14 mouse cellular contexts compared by ENCODE assay signal in genomic region chr5:138552718-138553117, GRCm38 (mm10). TPM values are rescaled to one million over a fixed set of nuclear protein-coding genes. Genes with fewer than 3 reads are reported as not detected.
DNase-seq lines count a peak whose midpoint lies in the region; ATAC-seq and TF ChIP-seq lines count a peak whose summit lies in the region.
"Had no signal": no experiment of that assay in that cellular context is flagged by ENCODE, and none has a peak within 500 bp of the region (broad histone marks: within the 10 kb centered on the region; RNA-seq: fewer than 3 reads in every experiment).

No protein-coding gene starts in this region.

- H3K36me3 ChIP-seq in hindbrain, embryonic 11.5 days (ENCODE audit: control insufficient read depth, insufficient read depth, low read length): no peaks in the 10 kb centered on the region
- no peaks in the 10 kb centered on the region for H3K36me3 ChIP-seq in hindbrain, embryonic 12.5 days
- H3K36me3 ChIP-seq in midbrain, postnatal 0 days (ENCODE audit: insufficient read depth, low read length): no peaks in the 10 kb centered on the region
- H3K36me3 ChIP-seq in midbrain, embryonic 10.5 days: no peaks in the 10 kb centered on the region
- H3K36me3 ChIP-seq: embryonic facial prominence, embryonic 13.5 days; limb, embryonic 12.5 days had no signal

- peak; percentile 49 for TF ChIP-seq CTCF in midbrain, postnatal 0 days (IDR thresholded peaks at IDR 0.05)

- no peak overlapping the region for H3K27ac ChIP-seq in hindbrain, embryonic 11.5 days (ENCODE audit: low read depth, low read length)
- no peak overlapping the region for H3K27ac ChIP-seq in hindbrain, embryonic 12.5 days
- no peak overlapping the region for H3K27ac ChIP-seq in midbrain, postnatal 0 days (ENCODE audit: low read depth, low read length)
- no peak overlapping the region for H3K27ac ChIP-seq in midbrain, embryonic 10.5 days (replicated peaks)
- H3K27ac ChIP-seq: embryonic facial prominence, embryonic 13.5 days; limb, embryonic 12.5 days had no signal

- no peak for ATAC-seq in hindbrain, embryonic 11.5 days (ENCODE audit: low FRiP score)
- ATAC-seq in hindbrain, embryonic 12.5 days (ENCODE audit: low FRiP score): no peak
- ATAC-seq in midbrain, postnatal 0 days (ENCODE audit: low FRiP score): no peak
- ATAC-seq: midbrain, embryonic 16.5 days had no signal

- no peaks in the 10 kb centered on the region for H3K27me3 ChIP-seq in hindbrain, embryonic 11.5 days (ENCODE audit: control insufficient read depth, insufficient read depth, low read length)
- no peaks in the 10 kb centered on the region for H3K27me3 ChIP-seq in hindbrain, embryonic 12.5 days
- H3K27me3 ChIP-seq in midbrain, postnatal 0 days (ENCODE audit: insufficient read depth, low read length): no peaks in the 10 kb centered on the region
- H3K27me3 ChIP-seq in midbrain, embryonic 10.5 days (ENCODE audit: low read depth, poor library complexity, severe bottlenecking): no peaks in the 10 kb centered on the region
- H3K27me3 ChIP-seq: embryonic facial prominence, embryonic 13.5 days; limb, embryonic 12.5 days had no signal

- no peak overlapping the region for H3K4me2 ChIP-seq in hindbrain, embryonic 11.5 days (replicated peaks; ENCODE audit: low read depth, low read length)
- no peak overlapping the region for H3K4me2 ChIP-seq in hindbrain, embryonic 12.5 days (replicated peaks)
- H3K4me2 ChIP-seq in midbrain, postnatal 0 days (ENCODE audit: low read depth, low read length, poor library complexity, severe bottlenecking): no peak overlapping the region
- H3K4me2 ChIP-seq: embryonic facial prominence, embryonic 13.5 days; limb, embryonic 12.5 days had no signal

- no peak overlapping the region for H3K9ac ChIP-seq in hindbrain, embryonic 11.5 days (ENCODE audit: low read depth, low read length)
- H3K9ac ChIP-seq in hindbrain, embryonic 12.5 days: no peak overlapping the region
- H3K9ac ChIP-seq in midbrain, postnatal 0 days (replicated peaks; ENCODE audit: low read length, poor library complexity, severe bottlenecking): no peak overlapping the region
- H3K9ac ChIP-seq: embryonic facial prominence, embryonic 13.5 days; limb, embryonic 12.5 days had no signal

- H3K9me3 ChIP-seq in hindbrain, embryonic 11.5 days (ENCODE audit: control insufficient read depth, low read length): no peaks in the 10 kb centered on the region
- H3K9me3 ChIP-seq in hindbrain, embryonic 12.5 days (replicated peaks): no peaks in the 10 kb centered on the region
- no peaks in the 10 kb centered on the region for H3K9me3 ChIP-seq in midbrain, postnatal 0 days (ENCODE audit: low read length)
- 0 out of 2 replicates have a peak, but pooled peaks cover 4% of the 10 kb centered on the region for H3K9me3 ChIP-seq in midbrain, embryonic 10.5 days (replicated peaks)
- H3K9me3 ChIP-seq: embryonic facial prominence, embryonic 13.5 days; limb, embryonic 12.5 days had no signal

- H3K4me1 ChIP-seq in hindbrain, embryonic 11.5 days (replicated peaks; ENCODE audit: control insufficient read depth, insufficient read depth, low read length): no peaks in the 10 kb centered on the region
- H3K4me1 ChIP-seq in hindbrain, embryonic 12.5 days: no peaks in the 10 kb centered on the region
- H3K4me1 ChIP-seq in midbrain, postnatal 0 days (ENCODE audit: insufficient read depth, low read length): no peaks in the 10 kb centered on the region
- no peaks in the 10 kb centered on the region for H3K4me1 ChIP-seq in midbrain, embryonic 10.5 days
- H3K4me1 ChIP-seq: embryonic facial prominence, embryonic 13.5 days; limb, embryonic 12.5 days had no signal

- WGBS in hindbrain, embryonic 11.5 days: 47% methylated on average over 1 of the region's 1 CpGs
- WGBS in hindbrain, embryonic 12.5 days: 56% methylated on average over 1 of the region's 1 CpGs
- 52% methylated on average over 1 of the region's 1 CpGs for WGBS in midbrain, postnatal 0 days
- WGBS in midbrain, embryonic 10.5 days: 57% methylated on average over 1 of the region's 1 CpGs

- no peak overlapping the region for H3K4me3 ChIP-seq in hindbrain, embryonic 11.5 days (ENCODE audit: low read depth, low read length)
- H3K4me3 ChIP-seq in hindbrain, embryonic 12.5 days: no peak overlapping the region
- H3K4me3 ChIP-seq in midbrain, postnatal 0 days (ENCODE audit: low read depth, low read length): no peak overlapping the region
- H3K4me3 ChIP-seq in midbrain, embryonic 10.5 days: no peak overlapping the region
- H3K4me3 ChIP-seq: embryonic facial prominence, embryonic 13.5 days; limb, embryonic 12.5 days had no signal

- peak; percentile 43 for DNase-seq in hindbrain, embryonic 11.5 days (ENCODE audit: low spot score)
- DNase-seq in midbrain, postnatal 0 days (ENCODE audit: low spot score): peak; percentile 4
- DNase-seq in midbrain, embryonic 10.5 days (ENCODE audit: low spot score): no peak
- peak; percentile 26 for DNase-seq in adipocyte (ENCODE audit: low spot score)
- peak; percentile 34 for DNase-seq in retina, embryonic 14.5 days (ENCODE audit: low spot score)
- no peak for DNase-seq in ovary, adult 18-20 months (ENCODE audit: low spot score)
- no peak for DNase-seq in cerebellum, postnatal 14 days
- DNase-seq: heart, postnatal 14 days; kidney, postnatal 25 days had no signal

RNA-seq across cellular contexts. Expression of gene 1700123K08Rik, which starts 11.8 kb away (rescaled TPM):
- polyA plus RNA-seq in hindbrain, embryonic 11.5 days (2014; fragmentation: Nextera tagmentation; extraction: Ambion mirVana): 0.49 TPM in 1 of 2 replicates, not detected in the other
- not detected in 2 replicates for polyA plus RNA-seq in hindbrain, embryonic 12.5 days (2016; fragmentation: Nextera tagmentation; extraction: Ambion mirVana)
- not detected in 2 replicates for total RNA-seq in midbrain, postnatal 0 days (2014; rRNA removed)
- polyA plus RNA-seq in midbrain, postnatal 0 days (2015; fragmentation: Nextera tagmentation; extraction: Ambion mirVana): not detected in 2 replicates
- not detected in 2 replicates for polyA plus RNA-seq in midbrain, embryonic 10.5 days (2016; fragmentation: Nextera tagmentation; extraction: Ambion mirVana)
- total RNA-seq: heart, postnatal 14 days had no signal
- polyA plus RNA-seq: embryonic facial prominence, embryonic 13.5 days; limb, embryonic 12.5 days; midbrain, embryonic 16.5 days; stomach, embryonic 16.5 days had no signal

Comparison
In these comparisons a context has a peak if more than half of its experiments do, and no peak if none do; other contexts are left out.
1. DNase-seq: peak in hindbrain, embryonic 11.5 days (single experiment), midbrain, postnatal 0 days (single experiment), adipocyte (single experiment) and retina, embryonic 14.5 days (single experiment); none in midbrain, embryonic 10.5 days (single experiment), ovary, adult 18-20 months (single experiment) and cerebellum, postnatal 14 days (0 of 2).